Mouse (Mus musculus) ES-Bruce4 (cell line): ENCODE measurements around the gene Vps39.

Source experiments
- CTCF ChIP-seq: IDR thresholded peaks from one replicate; pipeline ENCODE4 v1.8.1; 2011; ENCODE audit warnings: low read depth, low read length
- EP300 ChIP-seq: IDR thresholded peaks from 2 replicates; pipeline ENCODE4 v1.6.1; 2011; ENCODE audit warnings: low read depth, low read length; ENCODE audit not compliant: insufficient read depth
- POLR2A ChIP-seq: IDR thresholded peaks from one replicate; pipeline ENCODE4 v1.8.1; 2011; ENCODE audit warnings: low read length; ENCODE audit not compliant: insufficient read depth

DNA sequence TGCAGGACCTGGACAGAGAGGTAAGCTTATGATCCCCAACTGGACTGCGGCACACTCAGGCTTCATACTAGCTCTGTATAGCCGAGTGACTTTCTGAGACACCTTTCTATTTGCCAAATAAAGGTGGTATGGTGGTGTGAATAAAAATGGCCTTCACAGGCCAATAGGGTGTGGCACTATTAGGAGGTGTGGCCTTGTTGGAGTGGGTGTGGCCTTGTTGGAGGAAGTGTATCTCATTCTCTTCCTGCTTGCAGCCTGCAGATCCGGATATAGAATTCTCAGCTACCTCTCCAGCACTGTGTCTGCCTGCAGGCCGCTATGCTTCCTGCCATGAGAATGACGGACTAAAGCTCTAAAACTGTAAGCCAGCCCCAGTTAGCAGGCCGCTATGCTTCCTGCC lies 51.9 kb downstream of the Vps39 start:
- no peak for TF ChIP-seq CTCF
- TF ChIP-seq EP300 = no peak
- no peak for TF ChIP-seq POLR2A
